Mouse (Mus musculus) right cerebral cortex, postnatal 14 days (tissue): Measurements from ENCODE around the gene Ubl7.

Experiments
- DNase-seq: peaks from one replicate; pipeline ENCODE4 v3.0.0; 2022

Ubl7 gene

DNA sequence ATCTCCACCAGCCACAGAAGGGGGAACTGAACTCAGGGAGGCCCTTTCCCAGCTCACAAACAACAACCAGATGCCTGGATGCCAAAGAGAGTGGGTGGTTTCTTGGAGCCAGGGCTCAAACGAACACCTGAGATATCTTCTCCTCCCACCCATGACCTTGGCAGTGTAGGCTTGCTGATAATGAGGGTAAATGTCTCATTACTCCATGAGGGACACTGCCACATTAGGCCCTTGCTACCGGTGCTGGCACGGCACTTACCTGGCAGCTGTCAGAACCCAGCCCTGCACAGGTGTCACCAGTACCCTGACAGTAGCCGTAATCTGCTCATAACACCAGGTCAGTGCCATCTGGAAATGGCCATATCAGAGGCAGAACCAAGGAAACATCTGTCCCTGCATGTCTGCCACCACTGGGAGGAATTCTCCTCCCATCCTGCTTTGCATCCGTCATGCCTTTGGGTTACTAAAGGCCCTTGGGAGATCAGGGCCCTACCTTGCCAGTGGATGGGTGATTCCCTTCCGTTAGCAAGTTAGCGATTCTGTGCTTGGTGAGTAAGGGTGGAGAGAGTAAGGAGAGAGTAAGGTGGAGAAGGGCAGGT, 37.7 kb downstream of the Ubl7 start:
- DNase-seq, result no peak

DNA sequence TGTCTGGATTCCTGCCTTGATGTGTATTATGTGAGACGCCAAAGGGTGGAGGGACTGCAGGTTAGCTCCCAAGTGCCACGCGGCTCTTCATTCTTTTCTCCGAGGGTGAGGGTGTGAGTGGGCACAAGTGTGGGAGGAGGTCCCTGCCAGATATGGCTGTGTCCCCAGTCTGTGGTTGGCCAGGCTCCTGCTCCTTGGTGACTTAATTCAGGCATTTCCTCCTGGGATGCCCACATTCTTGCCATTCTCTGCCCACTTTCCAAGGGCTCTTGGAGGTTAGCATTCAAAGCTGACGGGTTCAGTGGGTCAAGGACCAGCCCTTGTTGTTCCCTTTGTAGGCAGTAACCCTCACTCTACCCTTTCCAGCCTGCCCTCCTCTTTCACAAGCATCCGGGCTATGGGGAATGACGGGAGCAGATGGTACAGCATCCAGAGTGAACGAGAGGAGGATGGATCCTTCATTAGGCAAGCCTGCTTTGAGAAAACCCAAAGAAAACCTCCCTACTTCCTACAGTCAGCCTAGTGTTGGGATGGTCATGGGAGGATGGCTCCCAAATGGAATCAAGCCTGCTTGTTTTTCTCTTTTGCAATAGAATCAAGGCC, 38.4 kb downstream of the Ubl7 start:
- no peak for DNase-seq

DNA sequence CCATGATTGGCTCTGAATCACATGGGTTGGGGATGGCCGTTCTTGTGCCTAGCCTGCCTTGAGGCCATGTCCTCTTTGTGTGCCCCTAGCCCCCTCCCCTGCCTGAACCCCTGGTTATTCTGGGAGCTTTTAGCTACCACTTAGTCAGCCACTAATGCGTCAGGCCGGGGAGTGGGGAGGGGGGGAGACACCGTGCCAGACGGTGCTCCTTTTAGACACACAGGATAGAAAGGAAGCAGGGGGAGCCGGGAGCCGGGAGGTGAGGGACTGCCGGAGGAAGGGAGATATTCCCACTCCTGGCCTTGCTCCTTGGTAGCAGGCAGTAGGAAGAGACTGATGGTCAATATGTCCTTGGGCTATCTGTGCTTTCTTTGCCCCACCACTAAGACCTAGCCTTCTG, 39.1 kb downstream of the Ubl7 start:
- DNase-seq, result no peak

DNA sequence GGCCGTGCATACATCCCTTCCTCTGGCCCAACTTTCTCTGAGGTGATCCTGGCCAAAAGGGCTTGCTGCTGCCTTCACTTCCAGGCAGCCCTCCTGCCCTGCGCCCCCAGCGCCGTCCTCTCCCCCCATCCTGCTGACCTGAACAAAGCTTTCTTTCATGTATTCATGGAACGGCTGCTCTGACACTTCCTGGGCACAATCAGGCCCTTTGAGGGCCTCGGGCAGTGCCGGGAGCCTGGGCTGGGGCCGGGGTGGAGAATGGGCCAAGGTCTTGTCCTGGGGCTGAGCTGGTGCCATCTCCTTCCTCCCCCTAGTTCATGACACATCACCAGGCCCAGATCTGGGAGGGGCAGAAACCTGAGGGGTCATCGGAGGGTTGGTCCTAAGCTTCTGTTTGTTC, 39.7 kb downstream of the Ubl7 start:
- DNase-seq, result no peak

DNA sequence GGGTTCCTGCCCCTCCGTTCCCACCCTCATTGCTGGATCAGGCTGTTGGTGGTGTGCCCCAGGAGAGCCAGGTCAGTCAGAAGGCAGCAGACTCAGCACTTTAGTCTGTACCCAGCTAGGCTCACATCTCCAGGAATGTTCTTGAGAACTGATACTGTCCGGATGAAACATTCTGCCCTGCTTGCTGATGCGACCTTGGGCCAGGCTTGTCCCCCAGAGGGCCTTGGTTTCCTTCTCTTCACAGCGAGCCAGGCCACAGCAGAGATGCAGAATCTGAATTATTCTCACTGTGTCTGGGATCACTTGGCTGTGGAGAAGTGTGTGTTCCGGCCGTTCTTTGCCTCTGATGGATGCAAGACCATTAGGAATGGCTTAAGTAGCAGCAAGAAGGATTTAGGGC, 41.2 kb downstream of the Ubl7 start:
- no peak for DNase-seq

DNA sequence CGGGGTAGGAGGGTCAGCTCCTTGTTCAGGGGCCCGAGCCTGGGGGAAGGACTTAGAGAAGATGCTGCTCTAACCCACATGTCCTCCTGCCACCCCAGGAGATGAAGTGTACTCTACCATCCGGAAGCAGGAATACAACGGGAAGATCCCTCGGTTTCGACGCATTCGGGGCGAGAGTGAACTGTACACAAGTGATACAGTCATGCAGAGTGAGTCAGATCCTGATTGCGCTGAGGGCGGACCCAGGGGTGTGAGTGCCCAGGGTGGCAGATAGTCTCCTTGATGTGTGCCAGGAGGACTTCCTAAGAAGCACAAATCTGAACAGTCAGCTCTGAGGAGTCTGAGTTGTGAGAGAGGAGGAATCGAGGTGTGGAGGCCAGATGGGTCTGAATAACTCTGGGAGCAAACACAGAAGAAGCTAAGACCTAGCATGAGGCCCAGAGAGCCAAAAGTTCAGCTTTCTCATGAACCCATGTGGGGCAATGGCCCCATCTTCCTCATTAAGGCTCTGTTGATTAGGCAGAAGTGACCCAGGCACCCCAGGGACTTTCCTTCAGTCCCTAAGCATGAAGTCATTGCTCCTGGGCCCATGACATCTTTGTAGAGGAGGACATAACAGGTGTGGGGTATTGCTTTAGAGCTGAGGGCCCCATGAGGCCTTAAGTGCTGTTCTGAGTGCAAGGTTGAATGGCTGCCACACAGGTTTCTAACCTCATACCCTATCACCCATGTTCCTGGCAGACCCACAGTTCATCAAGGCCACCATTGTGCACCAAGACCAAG, 44.4 kb downstream of the Ubl7 start:
- no peak for DNase-seq

DNA sequence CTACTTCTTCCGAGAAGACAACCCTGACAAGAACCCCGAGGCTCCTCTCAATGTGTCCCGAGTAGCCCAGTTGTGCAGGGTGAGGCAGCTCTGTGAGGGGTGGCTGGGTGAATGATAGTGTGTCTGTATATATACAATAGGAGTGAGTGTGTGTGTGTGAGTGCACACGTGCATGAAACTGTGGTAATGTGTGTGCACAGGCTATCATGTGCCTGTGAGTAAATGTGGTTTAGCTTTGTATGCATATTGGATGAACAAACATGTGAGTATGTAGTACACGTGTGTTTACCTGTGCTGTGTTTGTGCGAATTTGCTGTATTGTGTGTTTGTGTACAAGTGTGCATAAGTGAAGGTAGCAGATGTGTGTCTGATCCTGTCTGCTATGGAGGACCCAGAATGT, 45.0 kb downstream of the Ubl7 start:
- no peak for DNase-seq

DNA sequence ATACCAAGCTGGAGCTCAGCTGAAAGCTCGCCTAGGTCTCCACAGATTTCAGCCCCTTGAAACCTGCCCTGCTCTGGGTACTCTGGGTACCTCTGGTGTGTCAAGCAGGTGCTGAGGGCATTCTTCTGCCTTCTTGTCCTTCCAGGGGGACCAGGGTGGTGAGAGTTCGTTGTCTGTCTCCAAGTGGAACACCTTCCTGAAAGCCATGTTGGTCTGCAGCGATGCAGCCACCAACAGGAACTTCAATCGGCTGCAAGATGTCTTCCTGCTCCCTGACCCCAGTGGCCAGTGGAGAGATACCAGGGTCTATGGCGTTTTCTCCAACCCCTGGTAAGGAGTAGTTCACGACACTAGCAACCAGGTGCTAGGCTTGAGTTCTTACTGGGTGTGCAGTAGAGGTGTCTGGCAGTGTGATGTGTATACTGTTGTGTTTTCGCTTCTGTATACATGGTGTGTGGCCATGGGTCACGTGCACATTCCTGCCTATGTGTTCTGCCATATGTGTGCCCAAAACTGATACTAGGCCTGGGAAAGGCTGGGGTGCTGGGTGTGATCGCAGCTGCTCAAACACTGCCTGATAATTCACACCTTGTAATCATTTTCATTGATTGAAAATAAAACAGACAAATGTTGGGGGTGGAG, 45.5 kb downstream of the Ubl7 start:
- no peak for DNase-seq

DNA sequence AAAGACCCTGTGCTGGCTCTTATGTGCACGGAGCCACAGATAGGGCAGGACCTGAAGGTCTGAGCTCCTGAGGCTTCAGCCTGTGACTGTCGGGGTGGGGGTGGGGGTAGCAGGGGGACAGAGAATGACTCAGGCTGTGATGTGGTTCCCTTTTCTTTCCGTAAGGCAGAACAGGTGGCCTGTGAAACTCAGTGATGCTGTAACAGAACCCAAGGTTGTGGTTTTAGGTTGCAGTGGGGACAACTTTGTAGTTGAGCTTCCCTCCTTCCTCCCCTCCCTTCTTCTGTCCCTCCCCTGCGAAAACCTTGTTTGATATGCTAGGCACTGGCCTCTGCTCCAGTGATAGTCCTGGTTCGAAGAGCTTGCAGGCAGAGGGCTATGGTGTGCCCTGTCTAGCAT, 46.1 kb downstream of the Ubl7 start:
- DNase-seq, result no peak

DNA sequence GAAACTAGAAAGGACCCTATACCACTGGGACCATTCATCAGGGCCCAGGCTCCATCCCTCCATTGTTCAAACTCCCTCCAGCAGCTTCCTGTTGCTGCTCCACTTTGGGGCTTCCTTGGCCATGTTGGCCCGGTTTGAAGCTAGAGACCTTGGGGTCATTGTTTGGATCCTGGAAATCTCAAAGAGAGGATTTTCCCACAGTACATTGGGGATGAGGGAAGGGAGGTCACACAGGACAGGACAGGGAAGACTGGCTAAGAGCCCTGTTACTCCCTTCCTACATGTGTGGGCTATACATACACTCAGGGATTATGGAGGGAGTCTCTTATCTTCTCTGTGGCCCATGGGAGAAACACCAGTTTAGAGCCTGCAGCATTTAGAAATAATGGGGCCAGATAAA, 47.8 kb downstream of the Ubl7 start:
- DNase-seq, result no peak

DNA sequence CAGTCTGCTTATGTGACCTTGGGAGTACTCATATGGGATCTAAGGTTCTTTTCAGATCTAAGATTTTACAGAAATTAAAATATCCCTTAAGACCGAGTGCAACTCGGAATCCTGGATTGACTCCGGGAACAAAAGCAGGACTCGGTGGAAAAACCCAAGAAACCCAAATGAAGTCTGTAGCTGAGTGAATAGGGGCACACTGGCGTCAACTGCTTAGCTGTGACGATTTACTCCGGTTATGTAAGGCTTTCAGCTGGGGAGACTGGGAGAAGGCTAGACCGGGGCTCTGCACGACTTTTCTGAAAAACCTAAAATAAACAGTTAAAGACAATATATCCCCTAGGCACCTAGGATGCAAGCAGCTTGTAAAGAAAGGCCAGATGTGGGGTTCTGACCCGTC, 48.6 kb downstream of the Ubl7 start:
- no peak for DNase-seq

DNA sequence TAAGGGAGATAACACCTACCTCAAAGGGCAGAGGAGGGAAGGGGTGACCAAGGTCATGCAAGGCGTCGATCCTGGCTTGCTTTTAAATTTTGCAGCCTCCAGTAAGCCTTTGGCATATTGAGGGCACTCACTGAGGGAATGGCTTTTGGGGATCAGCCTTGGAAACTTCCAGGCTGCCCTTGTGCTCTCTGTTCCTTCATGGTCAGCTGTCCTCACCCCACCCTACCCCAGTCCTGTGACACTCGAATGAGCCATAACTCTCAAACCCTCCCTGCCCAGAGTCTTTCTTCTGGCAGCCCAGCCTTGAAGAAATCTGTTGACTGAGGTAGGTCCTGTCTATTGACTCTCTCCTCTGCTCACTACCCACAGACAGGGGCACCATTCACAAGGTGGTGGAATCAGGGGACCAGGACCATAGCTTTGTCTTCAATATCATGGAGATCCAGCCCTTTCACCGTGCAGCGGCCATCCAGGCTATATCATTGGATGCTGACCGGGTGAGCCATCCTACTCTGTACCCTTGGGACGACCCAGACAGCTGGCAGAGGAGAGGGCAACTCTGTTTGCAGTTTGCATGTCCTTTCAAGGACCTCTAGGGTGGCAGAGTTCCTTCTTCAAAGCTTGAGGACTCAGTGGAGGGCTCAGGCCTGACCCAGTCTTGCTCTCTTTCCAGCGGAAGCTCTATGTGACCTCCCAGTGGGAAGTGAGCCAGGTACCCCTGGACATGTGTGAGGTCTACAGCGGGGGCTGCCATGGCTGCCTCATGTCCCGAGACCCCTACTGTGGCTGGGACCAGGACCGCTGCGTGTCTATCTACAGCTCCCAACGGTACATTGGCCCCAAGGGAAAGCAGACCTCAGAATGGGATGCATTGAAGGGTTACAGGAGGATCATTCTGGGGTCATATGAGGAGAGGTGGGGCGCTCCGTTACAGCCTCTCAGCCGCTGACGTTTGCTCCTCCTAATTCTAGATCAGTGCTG, 49.4 kb downstream of the Ubl7 start:
- no peak for DNase-seq

DNA sequence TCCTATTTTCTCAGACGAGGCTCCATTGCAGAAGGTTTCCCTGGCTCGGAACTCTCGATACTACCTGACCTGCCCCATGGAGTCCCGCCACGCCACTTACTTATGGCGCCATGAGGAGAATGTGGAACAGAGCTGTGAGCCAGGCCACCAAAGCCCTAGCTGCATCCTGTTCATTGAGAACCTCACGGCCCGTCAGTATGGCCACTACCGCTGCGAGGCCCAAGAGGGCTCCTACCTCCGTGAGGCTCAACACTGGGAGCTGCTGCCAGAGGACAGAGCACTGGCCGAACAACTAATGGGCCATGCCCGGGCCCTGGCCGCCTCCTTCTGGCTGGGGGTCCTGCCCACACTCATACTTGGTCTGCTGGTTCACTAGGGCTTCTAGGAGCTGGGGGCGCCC, 50.4 kb downstream of the Ubl7 start:
- no peak for DNase-seq

DNA sequence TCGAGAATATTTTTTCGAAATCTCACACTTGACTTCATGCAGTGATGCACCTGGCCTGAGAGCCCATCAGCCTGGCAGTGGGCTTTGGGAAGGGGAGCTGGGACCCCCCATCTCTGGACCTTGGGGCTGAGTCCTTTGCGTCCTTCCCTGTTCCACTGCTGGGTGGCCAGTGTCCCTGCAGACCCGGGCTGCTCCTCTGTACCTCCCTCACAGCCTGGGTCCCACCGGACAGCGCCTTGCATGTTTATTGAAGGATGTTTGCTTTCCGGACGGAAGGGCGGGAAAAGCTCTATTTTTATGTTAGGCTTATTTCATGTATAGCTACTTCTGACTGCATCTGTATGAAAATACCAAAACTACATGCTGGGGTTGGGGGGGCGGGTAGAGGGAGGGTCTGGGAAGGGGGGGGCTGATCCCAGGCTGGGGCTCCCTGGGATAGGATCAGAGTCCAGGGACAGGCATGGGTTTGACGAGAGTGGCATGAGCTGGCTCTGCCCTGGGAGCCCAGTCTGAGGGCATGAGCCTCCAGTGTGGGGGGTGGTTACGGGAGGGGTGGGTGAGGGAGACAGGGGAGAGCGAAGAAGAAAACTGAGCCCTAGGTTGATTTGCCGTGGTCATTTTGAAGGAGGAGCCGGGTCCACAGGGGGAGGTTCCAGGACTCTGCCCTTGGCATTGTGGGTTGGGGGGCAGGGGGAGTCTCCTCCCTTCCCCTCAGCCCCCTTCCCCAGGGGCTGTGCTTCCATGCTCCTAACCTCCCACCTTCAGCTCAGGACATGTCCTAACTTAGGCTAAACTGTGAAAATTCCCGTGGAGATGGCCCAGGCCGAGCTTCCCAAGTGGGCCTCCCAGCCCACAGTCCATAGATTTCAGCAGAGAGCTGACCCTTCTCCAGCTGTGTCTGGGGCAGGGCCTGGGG, 51.3 kb downstream of the Ubl7 start:
- DNase-seq, result no peak

DNA sequence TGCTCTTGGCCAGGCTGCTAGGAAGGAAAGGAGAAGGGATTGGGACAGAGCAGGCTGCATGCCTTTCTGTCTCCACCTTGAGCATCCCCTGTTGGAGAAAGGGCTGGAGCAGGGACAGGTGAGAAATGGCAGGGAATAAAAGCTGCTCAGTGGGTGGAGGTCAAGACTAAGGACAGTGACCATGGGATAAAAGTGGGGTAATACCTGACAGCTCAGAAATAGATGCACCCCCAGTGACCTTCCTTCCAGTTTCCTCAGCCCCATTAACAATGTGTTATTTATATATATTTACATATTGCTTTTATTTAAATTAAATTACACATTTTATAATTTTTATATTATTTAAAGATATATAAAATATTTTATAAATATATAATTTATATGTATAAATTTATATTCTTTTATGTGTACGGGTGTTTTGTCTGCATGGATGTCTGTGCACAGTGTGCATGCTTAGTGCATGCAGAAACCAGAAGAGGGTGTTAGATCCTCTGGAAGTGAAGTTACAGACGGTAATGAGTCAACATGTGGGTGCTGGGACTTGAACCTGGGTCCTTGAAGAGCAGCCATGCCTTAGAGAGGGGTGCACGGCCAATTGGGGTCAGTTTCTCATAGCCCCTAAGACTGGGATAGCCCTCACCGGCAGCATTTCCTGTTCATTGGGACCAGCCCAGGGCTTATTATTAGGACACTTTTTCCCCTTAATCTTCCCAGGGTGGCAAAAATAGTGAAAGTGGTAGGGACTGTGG, 52.6 kb downstream of the Ubl7 start:
- no peak for DNase-seq

DNA sequence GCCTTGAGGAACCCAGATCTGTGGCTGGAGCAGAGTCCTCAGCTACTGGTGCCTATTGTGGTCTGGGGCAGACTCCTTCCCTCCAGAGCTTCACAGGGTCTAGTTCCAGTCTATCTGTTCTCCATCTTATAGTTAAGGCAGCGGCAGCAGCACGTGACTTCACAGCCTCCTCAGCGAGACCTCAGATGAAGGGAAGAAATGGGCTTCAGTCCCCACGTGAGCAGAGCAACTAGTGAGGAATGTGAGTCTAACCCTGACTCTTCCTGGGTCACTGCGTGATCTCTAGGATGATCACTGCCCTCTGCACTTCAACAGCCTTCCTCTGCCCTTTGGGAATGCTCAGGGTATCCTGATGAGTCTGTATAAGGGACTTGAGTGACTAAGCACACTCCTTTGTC, 53.2 kb downstream of the Ubl7 start:
- DNase-seq, result no peak

DNA sequence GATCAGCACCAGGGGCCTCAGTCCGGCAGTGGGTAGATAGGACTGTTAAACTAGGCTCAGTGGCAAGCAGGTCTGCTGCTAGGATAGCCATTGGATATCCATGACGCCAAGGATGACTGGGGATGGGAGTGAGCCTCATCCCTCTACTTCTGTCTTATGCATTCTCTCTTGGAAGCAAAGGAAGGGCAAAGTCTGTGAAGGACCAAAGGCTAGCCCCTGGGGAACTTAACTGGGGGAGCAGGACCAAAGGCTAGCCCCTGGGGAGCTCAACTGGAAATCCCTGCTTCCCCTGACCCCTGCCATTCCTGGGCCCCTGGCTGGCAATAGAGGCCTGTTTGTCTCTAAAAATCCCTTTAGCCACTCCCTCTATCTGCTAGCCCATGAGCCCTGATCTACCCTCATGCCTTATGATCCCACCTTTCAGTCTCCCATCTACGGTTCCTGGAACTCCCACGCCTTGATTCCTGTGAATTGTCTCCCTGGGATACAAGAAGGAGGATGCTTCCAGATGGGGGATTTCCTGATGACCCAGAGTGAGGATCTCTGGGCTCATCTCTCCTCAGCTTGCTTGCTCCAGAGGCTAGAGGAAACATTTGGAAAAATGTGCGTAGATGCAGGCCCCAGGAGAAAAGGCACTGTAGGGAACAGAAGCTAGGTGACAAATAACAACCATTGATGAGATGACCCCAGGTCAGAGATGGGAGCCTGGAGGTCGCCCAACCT, 53.9 kb downstream of the Ubl7 start:
- DNase-seq, result no peak

DNA sequence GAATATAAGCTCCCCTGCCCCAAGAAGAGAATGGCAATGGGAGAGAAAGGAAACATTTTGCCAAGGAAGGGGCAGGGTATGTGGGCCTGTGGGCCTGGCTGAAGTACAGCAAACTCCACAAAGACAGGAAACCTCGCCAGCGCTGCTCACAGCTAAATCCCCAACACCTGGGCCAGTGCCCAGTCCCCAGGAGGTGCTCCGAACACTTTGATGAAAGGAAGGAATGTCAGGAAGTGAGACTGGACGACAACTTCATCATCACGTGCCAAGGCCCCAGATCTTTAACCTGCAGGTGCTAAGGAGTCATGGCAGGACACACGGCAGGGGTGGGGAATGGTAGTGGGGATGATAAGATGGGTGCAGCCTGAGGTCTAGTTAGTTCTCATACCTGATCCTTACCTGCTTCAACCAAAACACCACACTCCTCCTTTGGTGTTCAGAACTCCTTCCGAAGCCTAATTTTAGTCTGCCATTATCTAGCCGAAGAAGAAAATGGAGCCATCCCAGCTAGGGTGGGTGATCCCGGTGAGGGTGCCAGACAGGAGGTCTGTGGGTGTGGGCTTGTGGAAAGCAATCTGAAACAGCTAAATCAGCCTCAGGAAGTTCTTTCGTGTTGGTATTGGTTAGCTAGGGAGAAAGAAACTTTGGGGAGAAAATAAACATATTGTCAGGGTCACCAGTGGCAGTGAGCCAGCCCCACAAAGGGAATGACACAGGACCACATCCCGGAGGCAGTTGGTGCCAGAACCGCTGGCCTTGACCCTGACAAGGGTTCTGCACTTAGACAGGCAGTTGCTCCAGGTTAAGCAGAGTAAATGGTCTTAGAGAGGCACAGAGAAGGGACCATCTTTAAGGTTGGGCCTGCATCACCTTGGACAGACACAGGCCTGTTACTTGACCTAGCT, 54.8 kb downstream of the Ubl7 start:
- DNase-seq, result no peak
